Mouse (Mus musculus) kidney, adult 2 months (tissue): Measurements from ENCODE around the gene Afg3l1. TPM values are rescaled to one million over a fixed set of nuclear protein-coding genes. Genes with fewer than 3 reads are reported as not detected.

Source experiments
- DNase-seq: peaks from one replicate; pipeline ENCODE4 v3.0.0; 2021
- H3K27ac ChIP-seq: fragments of 200-500 bp; 2 replicates; pipeline ENCODE4 v1.5.1; 2012; ENCODE audit warnings: low read depth, low read length, control low read depth, inconsistent platforms; ENCODE audit not compliant: insufficient read depth
- H3K27me3 ChIP-seq: fragments of 200-500 bp; replicated peaks from 2 replicates; pipeline ENCODE4 v1.6.1; 2012; ENCODE audit warnings: mild to moderate bottlenecking, moderate library complexity, low read length, inconsistent platforms; ENCODE audit not compliant: control insufficient read depth, insufficient read depth
- H3K36me3 ChIP-seq: fragments of 200-500 bp; 2 replicates; pipeline ENCODE4 v1.6.1; 2012; ENCODE audit warnings: mild to moderate bottlenecking, moderate library complexity, low read length, inconsistent platforms; ENCODE audit not compliant: control insufficient read depth, insufficient read depth
- H3K4me1 ChIP-seq: fragments of 200-500 bp; 2 replicates; pipeline ENCODE4 v1.6.1; 2011; ENCODE audit warnings: low read length; ENCODE audit not compliant: control insufficient read depth, insufficient read depth
- H3K4me3 ChIP-seq: fragments of 200-500 bp; 2 replicates; pipeline ENCODE4 v1.5.1; 2011; ENCODE audit warnings: mild to moderate bottlenecking, low read depth, low read length, control low read depth; ENCODE audit not compliant: insufficient read depth
- CTCF ChIP-seq: fragments of 200-500 bp; conservative IDR thresholded peaks from 2 replicates; pipeline ENCODE4 v1.5.1; 2011; ENCODE audit warnings: low read depth, mild to moderate bottlenecking, control low read depth, low read length, moderate library complexity, mixed read lengths; ENCODE audit not compliant: insufficient read depth, insufficient read length
- POLR2A ChIP-seq: fragments of 200-500 bp; IDR thresholded peaks from one replicate; pipeline ENCODE4 v1.6.1; 2011; ENCODE audit warnings: low read depth, low read length, control low read depth
- WGBS: fragments of 180-500 bp; shearing (Covaris S2); methylation state at CpG from one replicate; pipeline ENCODE4 v1.1.7; 2018; 5-methylcytosine and 5-hydroxymethylcytosine counted together
- polyA plus RNA-seq: library from polyadenylated mRNA; depleted of rRNA; stranded (reverse); fragments of >200 nt; gene quantifications from 2 replicates; pipeline ENCODE4 v1.2.3, GENCODE M21; 2012

Afg3l1 gene
- polyA plus RNA-seq, 1 experiment = 38.7 TPM

DNA sequence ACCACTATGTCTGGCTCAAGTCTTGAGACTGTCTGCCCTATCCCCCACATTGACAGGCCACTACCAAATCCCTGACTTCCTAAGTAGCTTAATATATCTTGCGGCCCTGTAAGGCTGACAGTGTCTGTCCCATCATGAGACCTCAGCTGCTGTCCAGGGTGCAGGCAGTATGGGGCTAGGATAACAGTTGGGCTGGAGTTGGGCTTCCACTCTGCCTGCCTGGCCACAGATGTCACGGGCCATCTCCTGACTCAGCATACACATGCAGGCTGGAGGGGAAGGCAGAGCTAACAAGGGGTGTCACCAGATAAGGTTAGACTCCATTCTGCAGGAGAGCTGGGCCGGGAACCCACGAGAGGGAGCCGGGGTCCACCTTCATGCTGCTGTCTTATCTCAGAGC, 29.4 kb downstream of the Afg3l1 start:
- WGBS = 95% methylated on average over 5 of the region's 5 CpGs
- no peak for TF ChIP-seq CTCF
- TF ChIP-seq POLR2A = no peak
- Histone ChIP-seq H3K36me3 (no peaks in the 10 kb centered on the region; the same call in 1 of the 2 replicates), H3K27ac (no peak overlapping the region), H3K4me3 (no peak overlapping the region), H3K27me3 (no peaks in the 10 kb centered on the region), H3K4me1 (no peaks in the 10 kb centered on the region)
- DNase-seq = no peak

DNA sequence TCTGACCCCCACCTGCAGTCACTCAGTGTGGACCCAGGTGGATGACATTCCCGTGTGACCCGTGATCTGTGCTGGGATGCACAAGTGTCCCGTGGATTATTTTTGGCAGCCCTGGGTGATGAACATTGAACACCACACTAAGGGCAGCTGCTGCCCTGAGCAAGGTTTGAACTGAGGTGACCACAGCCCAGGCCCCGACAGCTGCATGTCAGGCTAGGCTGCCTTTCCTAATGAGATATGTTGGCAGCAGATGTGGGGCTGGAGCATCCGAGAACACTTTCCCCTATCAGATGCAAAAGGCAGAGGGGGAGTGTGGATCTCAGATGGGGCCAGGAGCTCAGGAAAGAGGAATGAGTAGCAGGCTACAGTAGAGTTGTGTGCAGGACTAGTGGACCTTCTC, 33.1 kb downstream of the Afg3l1 start:
- TF ChIP-seq POLR2A (no peak), CTCF (no peak)
- Histone ChIP-seq H3K27ac (no peak overlapping the region), H3K4me3 (no peak overlapping the region), H3K4me1 (no peaks in the 10 kb centered on the region), H3K36me3 (no peaks in the 10 kb centered on the region), H3K27me3 (peaks cover 3% of the 10 kb centered on the region; the same call in 1 of the 2 replicates)
- WGBS = 65% methylated on average over 5 of the region's 5 CpGs
- DNase-seq = no peak

DNA sequence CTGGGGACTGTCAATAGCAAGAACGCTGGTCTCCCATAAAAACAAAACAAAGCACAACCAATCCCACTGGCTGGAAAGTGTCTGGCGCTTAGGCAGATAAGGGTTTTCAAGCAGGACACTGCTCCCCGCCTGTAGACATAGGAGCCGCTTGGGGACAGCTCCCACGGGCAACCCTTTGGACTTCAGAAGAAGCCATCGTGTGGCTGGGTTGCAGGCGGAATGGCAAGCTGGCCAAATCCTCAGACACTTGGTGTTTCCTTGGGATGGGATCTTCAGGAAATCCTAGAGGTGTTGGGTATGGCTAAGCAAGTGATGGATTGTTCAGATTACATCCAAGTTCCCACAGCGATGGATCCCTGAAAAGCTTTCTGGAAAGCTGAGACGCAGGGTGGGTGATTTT, 36.4 kb downstream of the Afg3l1 start:
- no peak for TF ChIP-seq POLR2A
- no peak for DNase-seq
- H3K27ac ChIP-seq = no peak overlapping the region
- H3K27me3 ChIP-seq = peaks cover 3% of the 10 kb centered on the region; the same call in 1 of the 2 replicates
- no peaks in the 10 kb centered on the region for H3K36me3 ChIP-seq
- WGBS = 9% methylated on average over 9 of the region's 9 CpGs
- no peak overlapping the region for H3K4me3 ChIP-seq
- H3K4me1 ChIP-seq = peaks cover 3% of the 10 kb centered on the region; the same call in 1 of the 2 replicates

DNA sequence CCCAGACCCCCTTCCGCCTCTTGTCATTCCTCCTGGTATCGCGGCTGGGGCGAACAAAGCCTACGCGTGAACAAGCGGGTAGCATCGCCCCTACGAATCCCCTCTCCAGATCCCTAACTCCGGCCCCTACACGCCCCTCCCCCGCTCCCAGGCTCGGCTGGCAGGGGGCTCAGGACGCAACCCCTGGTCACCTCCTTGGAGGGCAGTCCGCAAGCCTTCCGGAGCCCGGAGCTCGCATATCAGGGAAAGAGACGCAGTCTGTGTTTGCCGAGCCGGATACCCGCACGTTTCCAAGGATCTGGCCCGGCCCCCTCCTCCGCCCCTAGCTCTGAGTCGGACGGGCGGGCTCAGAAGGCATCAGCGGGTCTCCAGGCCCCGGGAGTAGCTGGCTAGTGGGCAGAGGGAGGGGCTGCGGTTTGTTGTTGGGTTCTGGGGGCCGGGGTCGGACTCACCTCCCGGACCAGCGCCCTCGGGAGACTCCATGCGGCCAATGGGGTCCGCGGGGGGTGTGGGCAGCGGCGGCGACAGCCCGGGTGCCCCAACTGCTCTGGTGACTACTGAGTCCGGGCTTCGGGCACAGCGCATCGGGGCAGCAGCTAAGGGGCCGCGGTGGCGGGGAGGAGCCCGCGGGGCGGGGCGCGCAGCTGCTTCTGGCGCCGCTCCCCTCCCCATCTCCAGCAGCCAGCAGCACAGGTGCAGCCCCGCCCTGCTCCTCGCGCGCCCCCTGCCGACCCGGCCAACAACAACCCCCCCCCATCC, 37.3 kb downstream of the Afg3l1 start, which contains the start of gene Dbndd1:
TSS of gene Dbndd1 (minus strand) at position 683 of the 759 bp plus-strand sequence.
- whole genome bisulfite sequencing = 1% methylated on average over 63 of the region's 63 CpGs
- Histone ChIP-seq H3K36me3 (no peaks in the 10 kb centered on the region), H3K27ac (no peak within 1 kb of the TSS), H3K27me3 (peaks cover 3% of the 10 kb centered on the region; the same call in 1 of the 2 replicates), H3K4me1 (peaks cover 9% of the 10 kb centered on the region; the same call in 1 of the 2 replicates), H3K4me3 (peak within 1 kb of the TSS; percentile 26)
- no peak for DNase-seq
- TF ChIP-seq CTCF (no peak), POLR2A (no peak)

DNA sequence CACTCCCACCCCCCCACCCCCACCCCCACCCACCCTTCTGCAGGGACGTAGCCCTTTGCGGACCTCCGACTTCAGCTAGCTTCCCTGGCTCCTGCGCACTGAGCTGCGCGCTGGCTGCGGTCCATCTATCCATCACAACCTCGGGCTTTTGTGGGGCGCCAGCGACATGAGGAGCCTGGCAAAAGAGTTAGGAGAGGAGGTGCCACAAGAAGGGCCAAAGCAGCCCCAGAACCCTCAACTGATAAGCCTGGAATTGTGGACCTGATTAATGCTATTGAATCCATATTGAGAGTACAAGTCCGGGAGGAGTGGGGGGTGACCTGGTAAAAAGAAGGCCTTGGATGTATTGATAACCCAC, 37.8 kb downstream of the Afg3l1 start:
- H3K27me3 ChIP-seq = peaks cover 3% of the 10 kb centered on the region; the same call in 1 of the 2 replicates
- peaks cover 9% of the 10 kb centered on the region; the same call in 1 of the 2 replicates for H3K4me1 ChIP-seq
- DNase-seq = no peak
- no peaks in the 10 kb centered on the region for H3K36me3 ChIP-seq
- no peak overlapping the region for H3K4me3 ChIP-seq
- H3K27ac ChIP-seq = no peak overlapping the region
- TF ChIP-seq CTCF (no peak), POLR2A (no peak)
- WGBS = 6% methylated on average over 9 of the region's 11 CpGs

- no peak for TF ChIP-seq CTCF
- no peak for TF ChIP-seq POLR2A
- H3K36me3 ChIP-seq = no peaks in the 10 kb centered on the region
- WGBS = 50% methylated on average over 2 of the region's 2 CpGs
- peaks cover 9% of the 10 kb centered on the region; the same call in 1 of the 2 replicates for H3K4me1 ChIP-seq
- peaks cover 3% of the 10 kb centered on the region; the same call in 1 of the 2 replicates for H3K27me3 ChIP-seq
- DNase-seq = no peak
- H3K27ac ChIP-seq = no peak overlapping the region
- no peak overlapping the region for H3K4me3 ChIP-seq
These were observed 38.9 kb downstream of the Afg3l1 start for GRCm38 (mm10) chr8:123516596-123516995.

GRCm38 (mm10) chr8:123518172-123518571, 40.5 kb downstream of the Afg3l1 start:
- H3K36me3 ChIP-seq = no peaks in the 10 kb centered on the region
- 0 out of 2 replicates have a peak overlapping the region, but pooled peaks have one; percentile 4 for H3K4me3 ChIP-seq
- H3K27me3 ChIP-seq = peaks cover 3% of the 10 kb centered on the region; the same call in 1 of the 2 replicates
- H3K27ac ChIP-seq = no peak overlapping the region
- WGBS = 36% methylated on average over 10 of the region's 10 CpGs
- TF ChIP-seq POLR2A (no peak), CTCF (no peak)
- no peak for DNase-seq
- peaks cover 9% of the 10 kb centered on the region; the same call in 1 of the 2 replicates for H3K4me1 ChIP-seq
